In genomic region chr2:180258951-180259484, GRCm38 (mm10) we compare ENCODE assay signal across 10 mouse cellular contexts. TPM values are rescaled to one million over a fixed set of nuclear protein-coding genes. Genes with fewer than 3 reads are reported as not detected.
"Had no signal": no experiment of that assay in that cellular context is flagged by ENCODE, and none has a peak within 500 bp of the region (broad histone marks: within the 10 kb centered on the region; RNA-seq: fewer than 3 reads in every experiment).

No protein-coding gene starts in this region.

RNA-seq across cellular contexts. Expression of gene Rbbp8nl, which starts 30.7 kb away (rescaled TPM):
- total RNA-seq: layer of hippocampus, adult 18-20 months; layer of hippocampus, postnatal 14 days; left cerebral cortex, adult 8-10 months; left cerebral cortex, postnatal 14 days; left cerebral cortex, postnatal 4 days had no signal
- polyA plus RNA-seq: liver, embryonic 15.5 days; midbrain, embryonic 15.5 days; neural tube, embryonic 11.5 days; neural tube, embryonic 14.5 days; spleen, adult 2 months had no signal
